Mouse (Mus musculus) limb, embryonic 14.5 days (tissue): Measurements from ENCODE around the gene Napsa. TPM values are rescaled to one million over a fixed set of nuclear protein-coding genes. Genes with fewer than 3 reads are reported as not detected.

Source experiments
- ATAC-seq: fragments of 200-750 bp; cut with Nextera tagmentation; 2 replicates; pipeline ENCODE4 v1.8.0; 2017; ENCODE audit warnings: low read depth, moderate number of reproducible peaks, moderate TSS enrichment; ENCODE audit not compliant: low FRiP score
- DNase-seq: peaks from one replicate; pipeline ENCODE4 v3.0.0-alpha.2; 2015; ENCODE audit warnings: low spot score
- H3K27ac ChIP-seq: fragments of 300-500 bp; sonication (generic); replicated peaks from 2 replicates; pipeline ENCODE4 v1.5.1; 2014; ENCODE audit warnings: low read depth, mild to moderate bottlenecking, low read length, moderate library complexity, mixed read lengths
- H3K27me3 ChIP-seq: fragments of 300-500 bp; sonication (generic); 2 replicates; pipeline ENCODE4 v1.6.1; 2014; ENCODE audit warnings: low read length, mixed read lengths; ENCODE audit not compliant: control insufficient read depth, insufficient read depth
- H3K36me3 ChIP-seq: fragments of 300-500 bp; sonication (generic); 2 replicates; pipeline ENCODE4 v1.6.1; 2014; ENCODE audit warnings: mild to moderate bottlenecking, low read length, moderate library complexity, mixed read lengths; ENCODE audit not compliant: control insufficient read depth, insufficient read depth
- H3K4me1 ChIP-seq: fragments of 300-500 bp; sonication (generic); 2 replicates; pipeline ENCODE4 v1.6.1; 2014; ENCODE audit warnings: antibody characterized with exemption, low read length, mixed read lengths; ENCODE audit not compliant: control insufficient read depth, insufficient read depth
- H3K4me2 ChIP-seq: fragments of 300-500 bp; sonication (generic); replicated peaks from 2 replicates; pipeline ENCODE4 v1.6.1; 2014; ENCODE audit warnings: low read depth, mild to moderate bottlenecking, low read length, moderate library complexity; ENCODE audit not compliant: severe bottlenecking
- H3K4me3 ChIP-seq: fragments of 300-500 bp; sonication (generic); replicated peaks from 2 replicates; pipeline ENCODE4 v1.5.1; 2014; ENCODE audit warnings: low read length
- H3K9ac ChIP-seq: fragments of 300-500 bp; sonication (generic); 2 replicates; pipeline ENCODE4 v1.6.1; 2014; ENCODE audit warnings: mild to moderate bottlenecking, low read depth, low read length, moderate library complexity; ENCODE audit not compliant: severe bottlenecking
- H3K9me3 ChIP-seq: fragments of 300-500 bp; sonication (generic); 2 replicates; pipeline ENCODE4 v1.6.1; 2016; ENCODE audit warnings: low read length; ENCODE audit not compliant: control insufficient read depth
- POLR2A ChIP-seq: fragments of 200-500 bp; IDR thresholded peaks from 2 replicates; pipeline ENCODE4 v1.8.0; 2012; ENCODE audit warnings: inconsistent platforms, mild to moderate bottlenecking, moderate library complexity, borderline replicate concordance; ENCODE audit not compliant: insufficient read depth, insufficient read length; ENCODE audit errors: extremely low read depth
- WGBS: fragments of 180-500 bp; shearing (Covaris S2); extraction: QIAGEN DNeasy Blood & Tissue Kit; methylation state at CpG from one replicate; pipeline ENCODE4 v1.1.7; 2014; 5-methylcytosine and 5-hydroxymethylcytosine counted together
- polyA plus RNA-seq, 2 experiments: library from polyadenylated mRNA; depleted of rRNA in 1 of 2; stranded (reverse) in 1 of 2; unstranded in 1 of 2; fragments of >200 nt; fragmentation: Nextera tagmentation in 1 of 2; extraction: Ambion mirVana in 1 of 2; gene quantifications; 2 replicates each; pipeline versions ENCODE4 v1.2.1 to v1.2.3; 2012 to 2014

Napsa gene
- polyA plus RNA-seq, 2 experiments = 1.4 to 2.2 TPM

- ATAC-seq = no peak
Observed at GRCm38 (mm10) chr7:44597666-44598065, 25.5 kb downstream of the Napsa start.

GRCm38 (mm10) chr7:44598336-44598735 is 26.2 kb downstream of the Napsa start:
- Histone ChIP-seq H3K27ac (no peak overlapping the region), H3K4me1 (peaks cover 6% of the 10 kb centered on the region; the same call in 1 of the 2 replicates), H3K36me3 (no peaks in the 10 kb centered on the region), H3K9me3 (no peaks in the 10 kb centered on the region), H3K27me3 (peaks cover 32% of the 10 kb centered on the region), H3K4me2 (no peak overlapping the region), H3K4me3 (no peak overlapping the region), H3K9ac (no peak overlapping the region)
- WGBS = 88% methylated on average over 11 of the region's 12 CpGs
- no peak for ATAC-seq
- DNase-seq = no peak
- no peak for TF ChIP-seq POLR2A

More at GRCm38 (mm10) chr7:44597666-44598065, 25.5 kb downstream of the Napsa start:
- peaks cover 6% of the 10 kb centered on the region; the same call in 1 of the 2 replicates for H3K4me1 ChIP-seq
- WGBS = 83% methylated on average over 4 of the region's 4 CpGs
- TF ChIP-seq POLR2A = no peak
- no peak overlapping the region for H3K27ac ChIP-seq
- DNase-seq = no peak
- H3K4me3 ChIP-seq = no peak overlapping the region
- H3K36me3 ChIP-seq = no peaks in the 10 kb centered on the region
- H3K9me3 ChIP-seq = no peaks in the 10 kb centered on the region
- no peak overlapping the region for H3K9ac ChIP-seq
- peaks cover 32% of the 10 kb centered on the region for H3K27me3 ChIP-seq
- H3K4me2 ChIP-seq = no peak overlapping the region

GRCm38 (mm10) chr7:44600691-44601262 is 28.6 kb downstream of the Napsa start:
- Histone ChIP-seq H3K9me3 (no peaks in the 10 kb centered on the region), H3K36me3 (no peaks in the 10 kb centered on the region), H3K27ac (no peak overlapping the region), H3K4me1 (no peaks in the 10 kb centered on the region), H3K4me3 (no peak overlapping the region), H3K4me2 (no peak overlapping the region), H3K27me3 (peaks cover 40% of the 10 kb centered on the region), H3K9ac (no peak overlapping the region)
- 82% methylated on average over 10 of the region's 10 CpGs for WGBS
- no peak for TF ChIP-seq POLR2A
- ATAC-seq (no peak), DNase-seq (no peak)

- ATAC-seq = no peak
- no peak overlapping the region for H3K4me3 ChIP-seq
- H3K36me3 ChIP-seq = no peaks in the 10 kb centered on the region
- H3K27ac ChIP-seq = no peak overlapping the region
- H3K4me1 ChIP-seq = no peaks in the 10 kb centered on the region
- H3K9ac ChIP-seq = no peak overlapping the region
- WGBS = 8% methylated on average over 19 of the region's 19 CpGs
- H3K4me2 ChIP-seq = no peak overlapping the region
- no peaks in the 10 kb centered on the region for H3K9me3 ChIP-seq
- no peak for DNase-seq
- no peak for TF ChIP-seq POLR2A
- peaks cover 48% of the 10 kb centered on the region for H3K27me3 ChIP-seq
Observed at GRCm38 (mm10) chr7:44601646-44602045, 29.5 kb downstream of the Napsa start.

DNA sequence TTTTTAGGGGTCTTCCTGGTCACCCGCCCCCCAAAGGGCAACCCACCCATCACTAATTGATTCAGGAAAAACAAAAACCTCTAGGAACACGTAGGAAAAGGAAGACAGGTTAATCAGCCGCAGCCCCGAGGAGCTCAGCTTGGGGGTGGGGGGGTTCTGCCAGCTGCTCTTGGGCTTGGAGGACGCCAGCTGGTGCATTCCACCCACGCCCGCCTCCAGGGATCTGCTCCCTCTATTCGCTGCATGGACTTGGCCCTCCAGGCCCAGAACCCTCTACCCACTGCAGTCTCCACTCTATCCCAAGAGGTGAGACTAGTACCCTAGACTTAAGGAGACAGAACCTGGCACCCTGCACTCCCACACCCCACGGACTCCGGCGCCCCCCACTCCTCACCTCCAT is 30.3 kb downstream of the Napsa start:
- 20% methylated on average over 9 of the region's 11 CpGs for WGBS
- DNase-seq = no peak
- Histone ChIP-seq H3K27ac (no peak overlapping the region), H3K27me3 (peaks cover 49% of the 10 kb centered on the region), H3K4me1 (no peaks in the 10 kb centered on the region), H3K36me3 (no peaks in the 10 kb centered on the region), H3K4me3 (no peak overlapping the region), H3K9me3 (no peaks in the 10 kb centered on the region), H3K9ac (no peak overlapping the region), H3K4me2 (no peak overlapping the region)
- TF ChIP-seq POLR2A = no peak
- no peak for ATAC-seq
